Mouse (Mus musculus): ENCODE results near the gene Amph.

DNA sequence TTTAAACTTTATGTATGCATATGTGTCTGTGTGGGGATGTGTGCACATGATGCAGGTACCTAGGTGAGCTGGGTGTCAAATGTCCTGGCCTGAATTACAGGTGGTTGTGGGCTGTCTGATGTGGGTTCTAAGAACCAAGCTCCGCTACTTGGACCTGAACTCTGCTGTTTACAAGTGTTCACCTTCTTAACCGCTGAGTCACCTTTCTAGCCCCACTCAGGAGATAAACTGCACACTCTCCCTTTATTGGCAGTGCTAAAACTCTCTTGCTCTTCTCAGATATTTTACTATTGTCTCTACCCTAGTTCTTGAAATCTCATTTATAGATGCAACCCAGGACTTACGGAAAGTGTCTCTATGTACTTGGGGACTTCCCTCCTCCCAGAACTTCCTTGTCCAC is 199.5 kb downstream of the Amph start:
- TF ChIP-seq UBTF (IDR thresholded peaks at IDR 0.05; ENCODE audit: low read depth, low read length) = no peak
- TF ChIP-seq BHLHE40 (IDR thresholded peaks at IDR 0.05; ENCODE audit: low read depth, low read length) = no peak
- no peak for TF ChIP-seq ZMIZ1 (IDR thresholded peaks at IDR 0.05; ENCODE audit: low read depth, low read length)
- no peak for TF ChIP-seq IRF4 (IDR thresholded peaks at IDR 0.05; ENCODE audit: low read depth, low read length)
